Mouse (Mus musculus) neural tube, embryonic 11.5 days (tissue): ENCODE measurements around the gene Lgals3bp. TPM values are rescaled to one million over a fixed set of nuclear protein-coding genes. Genes with fewer than 3 reads are reported as not detected.

Experiments used
- ATAC-seq: fragments of 200-750 bp; cut with Nextera tagmentation; 2 replicates; pipeline ENCODE4 v1.8.0; 2017; ENCODE audit warnings: moderate number of reproducible peaks, mild to moderate bottlenecking, moderate TSS enrichment, moderate library complexity; ENCODE audit not compliant: insufficient read depth, low FRiP score, low TSS enrichment
- DNase-seq: peaks from one replicate; pipeline ENCODE4 v3.0.0-alpha.2; 2015; ENCODE audit warnings: low spot score
- H3K27ac ChIP-seq: fragments of 300-500 bp; sonication (generic); 2 replicates; pipeline ENCODE4 v1.5.1; 2014; ENCODE audit warnings: low read depth, mild to moderate bottlenecking, low read length
- H3K27me3 ChIP-seq: fragments of 300-500 bp; sonication (generic); 2 replicates; pipeline ENCODE4 v1.6.1; 2014; ENCODE audit warnings: mild to moderate bottlenecking, low read length, mixed read lengths; ENCODE audit not compliant: control insufficient read depth, insufficient read depth
- H3K36me3 ChIP-seq: fragments of 300-500 bp; sonication (generic); 2 replicates; pipeline ENCODE4 v1.6.1; 2014; ENCODE audit warnings: mild to moderate bottlenecking, low read length, moderate library complexity, mixed read lengths; ENCODE audit not compliant: control insufficient read depth, insufficient read depth
- H3K4me1 ChIP-seq: fragments of 300-500 bp; sonication (generic); 2 replicates; pipeline ENCODE4 v1.6.1; 2014; ENCODE audit warnings: low read length, mixed read lengths; ENCODE audit not compliant: control insufficient read depth, insufficient read depth
- H3K4me2 ChIP-seq: fragments of 300-500 bp; sonication (generic); 2 replicates; pipeline ENCODE4 v1.6.1; 2014; ENCODE audit warnings: low read depth, mild to moderate bottlenecking, moderate library complexity
- H3K4me3 ChIP-seq: fragments of 300-500 bp; sonication (generic); 2 replicates; pipeline ENCODE4 v1.5.1; 2014; ENCODE audit warnings: low read depth, low read length
- H3K9ac ChIP-seq: fragments of 300-500 bp; sonication (generic); 2 replicates; pipeline ENCODE4 v1.6.1; 2014; ENCODE audit warnings: mild to moderate bottlenecking, low read length
- H3K9me3 ChIP-seq: fragments of 300-500 bp; sonication (generic); 2 replicates; pipeline ENCODE4 v1.6.1; 2016; ENCODE audit warnings: low read length; ENCODE audit not compliant: control insufficient read depth
- WGBS: fragments of 180-500 bp; shearing (Covaris S2); extraction: QIAGEN DNeasy Blood & Tissue Kit; methylation state at CpG from one replicate; pipeline ENCODE4 v1.1.7; 2014; 5-methylcytosine and 5-hydroxymethylcytosine counted together
- polyA plus RNA-seq: library from polyadenylated mRNA; unstranded; fragments of >200 nt; fragmentation: Nextera tagmentation; extraction: Ambion mirVana; gene quantifications from 2 replicates; pipeline ENCODE4 v1.2.1, GENCODE M21; 2014

The Lgals3bp gene
- 1.7 and 1.9 TPM in 2 replicates for polyA plus RNA-seq

GRCm38 (mm10) chr11:118401760-118402280, at the start of gene Lgals3bp:
Gene Lgals3bp, minus strand, starts transcription at chr11:118402092.
- H3K9me3 ChIP-seq, result no peaks in the 10 kb centered on the region
- 61% methylated on average over 7 of the region's 7 CpGs for WGBS
- no peak within 1 kb of the TSS for H3K9ac ChIP-seq
- no peak for DNase-seq
- H3K4me2 ChIP-seq, result no peak within 1 kb of the TSS
- H3K4me1 ChIP-seq, result 0 out of 2 replicates have a peak, but pooled peaks cover 2% of the 10 kb centered on the region
- H3K27me3 ChIP-seq, result no peaks in the 10 kb centered on the region
- no peak within 1 kb of the TSS for H3K4me3 ChIP-seq
- no peak for ATAC-seq
- peaks cover 3% of the 10 kb centered on the region for H3K36me3 ChIP-seq
- H3K27ac ChIP-seq, result no peak within 1 kb of the TSS

- no peak for DNase-seq
- 88% methylated on average over 6 of the region's 6 CpGs for WGBS
- H3K4me2 ChIP-seq, result no peak overlapping the region
Observed at GRCm38 (mm10) chr11:118451211-118451610, 49.3 kb upstream of the Lgals3bp start.

GRCm38 (mm10) chr11:118448385-118448784, 46.5 kb upstream of the Lgals3bp start:
- WGBS, result 88% methylated on average over 8 of the region's 8 CpGs

More at GRCm38 (mm10) chr11:118451211-118451610, 49.3 kb upstream of the Lgals3bp start:
- Histone ChIP-seq H3K36me3 (no peaks in the 10 kb centered on the region), H3K9me3 (no peaks in the 10 kb centered on the region), H3K27me3 (no peaks in the 10 kb centered on the region), H3K4me3 (no peak overlapping the region), H3K27ac (no peak overlapping the region), H3K9ac (no peak overlapping the region), H3K4me1 (no peaks in the 10 kb centered on the region)
- no peak for ATAC-seq

GRCm38 (mm10) chr11:118447346-118447745, 45.5 kb upstream of the Lgals3bp start:
- H3K9me3 ChIP-seq, result no peaks in the 10 kb centered on the region
- H3K4me2 ChIP-seq, result no peak overlapping the region
- no peaks in the 10 kb centered on the region for H3K4me1 ChIP-seq
- no peaks in the 10 kb centered on the region for H3K36me3 ChIP-seq
- no peak overlapping the region for H3K4me3 ChIP-seq
- H3K27me3 ChIP-seq, result no peaks in the 10 kb centered on the region
- WGBS, result 57% methylated on average over 4 of the region's 4 CpGs
- no peak overlapping the region for H3K9ac ChIP-seq
- DNase-seq (no peak), ATAC-seq (no peak)
- H3K27ac ChIP-seq, result no peak overlapping the region

More at GRCm38 (mm10) chr11:118448385-118448784, 46.5 kb upstream of the Lgals3bp start:
- H3K27me3 ChIP-seq, result no peaks in the 10 kb centered on the region
- no peak for DNase-seq
- no peak overlapping the region for H3K4me2 ChIP-seq
- no peaks in the 10 kb centered on the region for H3K36me3 ChIP-seq
- H3K4me1 ChIP-seq, result no peaks in the 10 kb centered on the region
- no peak for ATAC-seq
- H3K9me3 ChIP-seq, result no peaks in the 10 kb centered on the region
- H3K4me3 ChIP-seq, result no peak overlapping the region
- H3K9ac ChIP-seq, result no peak overlapping the region
- no peak overlapping the region for H3K27ac ChIP-seq

- Histone ChIP-seq H3K27ac (no peak overlapping the region), H3K36me3 (no peaks in the 10 kb centered on the region), H3K9me3 (no peaks in the 10 kb centered on the region), H3K4me3 (no peak overlapping the region), H3K4me2 (no peak overlapping the region), H3K9ac (no peak overlapping the region), H3K27me3 (no peaks in the 10 kb centered on the region), H3K4me1 (no peaks in the 10 kb centered on the region)
- 30% methylated on average over 3 of the region's 3 CpGs for WGBS
- peak; percentile 84 for DNase-seq
- no peak for ATAC-seq
Observed at GRCm38 (mm10) chr11:118445843-118446242, 44.0 kb upstream of the Lgals3bp start.

- Histone ChIP-seq H3K9me3 (no peaks in the 10 kb centered on the region), H3K36me3 (no peaks in the 10 kb centered on the region), H3K4me2 (no peak overlapping the region), H3K4me3 (no peak overlapping the region), H3K9ac (no peak overlapping the region), H3K27ac (no peak overlapping the region), H3K27me3 (no peaks in the 10 kb centered on the region), H3K4me1 (peaks cover 12% of the 10 kb centered on the region)
- DNase-seq, result peak; percentile 82
- WGBS, result 34% methylated on average over 11 of the region's 11 CpGs
- no peak for ATAC-seq
Observed at GRCm38 (mm10) chr11:118443201-118443970, 41.5 kb upstream of the Lgals3bp start.

- Histone ChIP-seq H3K27me3 (no peaks in the 10 kb centered on the region), H3K4me1 (peaks cover 14% of the 10 kb centered on the region), H3K27ac (no peak overlapping the region), H3K36me3 (no peaks in the 10 kb centered on the region), H3K4me2 (no peak overlapping the region), H3K9ac (no peak overlapping the region), H3K9me3 (no peaks in the 10 kb centered on the region), H3K4me3 (no peak overlapping the region)
- WGBS, result 85% methylated on average over 13 of the region's 13 CpGs
- ATAC-seq (no peak), DNase-seq (no peak)
Observed at GRCm38 (mm10) chr11:118442691-118443090, 40.8 kb upstream of the Lgals3bp start.

- Histone ChIP-seq H3K4me1 (peaks cover 14% of the 10 kb centered on the region), H3K27me3 (no peaks in the 10 kb centered on the region), H3K36me3 (no peaks in the 10 kb centered on the region), H3K9me3 (no peaks in the 10 kb centered on the region), H3K27ac (peak overlapping the region; percentile 64; the same call in 1 of the 2 replicates), H3K4me2 (no peak overlapping the region), H3K4me3 (no peak overlapping the region), H3K9ac (peak overlapping the region; percentile 14; the same call in 1 of the 2 replicates)
- WGBS, result 23% methylated on average over 11 of the region's 11 CpGs
- no peak for DNase-seq
- ATAC-seq, result 0 out of 2 replicates have a peak, but pooled peaks have one; percentile 53
Observed at GRCm38 (mm10) chr11:118438665-118439414, 36.9 kb upstream of the Lgals3bp start.
